Mouse (Mus musculus) Patski (cell line): Measurements from ENCODE around the gene Dnajb8. TPM values are rescaled to one million over a fixed set of nuclear protein-coding genes. Genes with fewer than 3 reads are reported as not detected.

Experiments
- ATAC-seq: fragments of 100-300 bp; one replicate; pipeline ENCODE4 v1.8.0; 2021
- CTCF ChIA-PET: fragments of 350-600 bp; sonication (Branson Sonifier 250); formaldehyde crosslinking; loops from one replicate; lab custom pipeline; 2022; ENCODE audit warnings: inconsistent platforms; lab: Charles Lee
- POLR2A ChIA-PET: fragments of 350-600 bp; sonication (Branson Sonifier 250); formaldehyde crosslinking; loops from one replicate; lab custom pipeline; 2022; ENCODE audit warnings: antibody characterized with exemption, inconsistent platforms; lab: Charles Lee
- DNase-seq: peaks from one replicate; pipeline ENCODE4 v3.0.0-alpha.2; 2011; ENCODE audit warnings: low read depth, low spot score
- H3K27me3 ChIP-seq: fragments of 371-371 bp; one replicate; pipeline ENCODE4 v1.5.1; 2021
- CTCF ChIP-seq: fragments of 100-300 bp; IDR thresholded peaks from one replicate; pipeline ENCODE4 v1.5.1; 2021
- in situ Hi-C: fragments of 300-500 bp; cut with MboI; formaldehyde crosslinking; loops from 3 replicates; pipeline ENCODE4 v1.11.1; 2018; ENCODE audit warnings: low pct_unique_long_range_greater_than_20kb, mixed read lengths
- polyA plus RNA-seq: library from polyadenylated mRNA; unstranded; gene quantifications from one replicate; pipeline ENCODE4 v1.2.3, GENCODE M21; 2021

Gene Dnajb8
- polyA plus RNA-seq, result not detected

DNA sequence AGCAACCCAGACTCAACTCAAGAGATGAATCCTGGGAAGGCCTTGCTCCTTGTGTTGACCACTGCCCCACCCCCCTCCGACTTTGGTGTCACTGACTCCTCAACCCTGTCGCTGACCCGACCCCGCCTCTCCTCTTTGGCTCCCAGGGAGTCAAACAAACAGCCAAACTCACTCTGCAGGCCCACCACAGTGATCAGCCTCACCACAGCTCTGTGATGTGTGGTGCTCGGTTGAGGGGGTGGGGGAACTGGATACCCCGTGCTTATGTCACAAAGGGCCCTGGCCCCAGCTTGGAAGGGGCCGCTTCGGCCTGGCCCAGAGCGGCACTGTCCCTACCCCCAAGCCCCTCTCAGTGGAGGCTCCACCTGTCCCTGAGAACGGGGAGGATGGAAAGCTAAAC, at the start of gene Dnajb8:
TSS of gene Dnajb8 (plus strand) at position 301 of the 400 bp plus-strand sequence.
- ChIA-PET POLR2A (no interaction called here), CTCF (no interaction called here)
- DNase-seq (no peak), ATAC-seq (no peak)
- TF ChIP-seq CTCF, result no peak
- in situ Hi-C loops, result no loop called here
- no peaks in the 10 kb centered on the region for H3K27me3 ChIP-seq

- H3K27me3 ChIP-seq, result no peaks in the 10 kb centered on the region
- no peak for TF ChIP-seq CTCF
- ChIA-PET POLR2A (no interaction called here), CTCF (no interaction called here)
- in situ Hi-C loops, result no loop called here
- no peak for DNase-seq
- no peak for ATAC-seq
Measured at GRCm38 (mm10) chr6:88174191-88174590, 47.9 kb upstream of the Dnajb8 start.

DNA sequence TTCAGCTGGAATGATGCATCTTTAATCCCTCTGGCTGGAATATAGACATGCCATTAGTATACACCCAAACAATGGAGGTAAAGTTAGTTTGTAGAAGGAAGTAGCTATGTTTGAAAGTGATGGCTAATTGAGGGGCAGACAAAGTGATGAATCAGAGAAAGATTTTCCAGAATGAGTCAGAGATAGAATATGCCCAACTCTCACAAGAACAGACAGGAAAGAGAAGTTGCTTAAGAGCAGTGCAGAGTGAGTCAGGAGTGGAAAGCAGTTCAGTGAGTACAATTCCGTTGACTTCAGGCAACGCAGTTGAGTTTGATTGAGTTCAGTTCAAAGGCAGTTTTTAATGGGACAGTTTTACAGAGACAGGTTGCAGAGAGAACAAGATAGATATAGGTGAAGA, 47.4 kb upstream of the Dnajb8 start:
- in situ Hi-C loops, result loop anchor here (25.0 kb wide), 1 partner anchor 688 kb away; no protein-coding TSS in a partner anchor
- no peak for TF ChIP-seq CTCF
- ATAC-seq (no peak), DNase-seq (no peak)
- CTCF ChIA-PET, result no interaction called here
- POLR2A ChIA-PET, result no interaction called here
- H3K27me3 ChIP-seq, result no peaks in the 10 kb centered on the region

DNA sequence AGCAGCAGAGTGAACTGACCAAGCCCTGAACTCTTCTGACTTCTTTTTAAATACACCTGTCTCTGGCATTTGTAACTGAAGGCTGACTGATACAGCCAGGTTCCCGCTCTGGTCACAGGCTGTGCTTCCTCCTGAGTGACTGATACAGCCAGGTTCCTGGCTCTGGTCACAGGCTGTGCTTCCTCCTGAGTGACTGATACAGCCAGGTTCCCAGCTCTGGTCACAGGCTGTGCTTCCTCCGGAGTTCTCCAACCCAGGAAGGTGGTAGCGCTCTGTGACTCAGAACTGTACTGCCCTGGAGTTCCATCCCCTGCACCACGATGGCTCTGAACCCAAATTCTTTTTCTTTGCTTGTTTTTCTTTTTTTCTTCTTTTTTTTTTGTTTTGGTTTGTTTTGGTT, 37.4 kb upstream of the Dnajb8 start:
- CTCF ChIA-PET, result no interaction called here
- no peak for DNase-seq
- ATAC-seq, result no peak
- in situ Hi-C loops, result loop anchor here (5.0 to 25.0 kb wide), 2 partner anchors 62 to 678 kb away; no protein-coding TSS in a partner anchor
- TF ChIP-seq CTCF, result no peak
- H3K27me3 ChIP-seq, result no peaks in the 10 kb centered on the region
- POLR2A ChIA-PET, result no interaction called here

- ATAC-seq, result no peak
- no peaks in the 10 kb centered on the region for H3K27me3 ChIP-seq
- no peak for DNase-seq
- ChIA-PET CTCF (interaction anchor here (1.1 to 1.8 kb wide), 2 partner anchors 28 to 54 kb away, joined by 3 to 4 read pairs; no protein-coding TSS in a partner anchor), POLR2A (no interaction called here)
- no peak for TF ChIP-seq CTCF
- in situ Hi-C loops, result loop anchor here (5.0 to 25.0 kb wide), 2 partner anchors 66 to 674 kb away; no protein-coding TSS in a partner anchor
Measured at GRCm38 (mm10) chr6:88188148-88188547, 33.9 kb upstream of the Dnajb8 start.

DNA sequence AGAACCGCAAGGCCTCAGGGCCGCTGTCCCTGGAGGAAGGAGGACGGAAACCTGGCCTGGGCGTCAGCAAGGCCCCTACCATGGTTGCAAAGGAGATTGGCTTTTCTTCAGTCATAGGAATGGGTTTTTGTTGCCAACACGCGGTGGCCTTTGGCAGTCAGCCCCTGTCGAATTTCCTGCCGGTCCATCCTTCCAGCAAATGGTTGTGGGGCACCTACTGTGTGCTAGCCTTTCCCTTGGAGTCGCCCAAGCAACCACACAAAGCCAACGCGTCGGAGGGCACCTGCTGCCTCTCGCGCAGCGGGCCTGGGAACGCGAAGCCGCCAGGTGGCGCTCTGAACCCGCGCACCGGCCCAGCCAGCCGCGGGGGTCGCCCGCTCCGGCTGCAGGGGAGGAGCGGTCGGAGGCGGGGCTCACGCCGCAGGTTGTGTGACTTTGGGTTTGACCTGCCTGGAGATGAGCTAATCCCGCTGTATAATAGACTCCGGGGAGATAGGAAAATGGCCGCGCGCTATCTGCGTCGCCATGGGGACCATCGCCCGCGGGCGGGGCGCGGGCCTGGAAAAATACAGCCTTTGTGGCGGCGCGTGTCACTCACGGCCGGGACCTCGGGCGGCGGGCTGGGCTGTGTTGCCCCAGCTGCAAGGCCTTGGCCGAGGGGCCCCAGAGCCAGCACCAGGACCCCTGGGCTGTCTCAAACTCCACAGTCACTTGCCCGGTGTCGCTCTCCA, 32.6 kb upstream of the Dnajb8 start:
- CTCF ChIA-PET, result interaction anchor here (0.9 to 1.4 kb wide), 2 partner anchors 132 to 298 kb away, joined by 3 read pairs; no protein-coding TSS in a partner anchor
- POLR2A ChIA-PET, result interaction anchor here (0.5 to 1.1 kb wide), 2 partner anchors 11 to 1259 kb away, joined by 3 read pairs; no protein-coding TSS in a partner anchor
- in situ Hi-C loops, result loop anchor here (5.0 to 25.0 kb wide), 3 partner anchors 67 to 673 kb away; no protein-coding TSS in a partner anchor
- no peak for TF ChIP-seq CTCF
- no peaks in the 10 kb centered on the region for H3K27me3 ChIP-seq
- DNase-seq (no peak), ATAC-seq (no peak)

DNA sequence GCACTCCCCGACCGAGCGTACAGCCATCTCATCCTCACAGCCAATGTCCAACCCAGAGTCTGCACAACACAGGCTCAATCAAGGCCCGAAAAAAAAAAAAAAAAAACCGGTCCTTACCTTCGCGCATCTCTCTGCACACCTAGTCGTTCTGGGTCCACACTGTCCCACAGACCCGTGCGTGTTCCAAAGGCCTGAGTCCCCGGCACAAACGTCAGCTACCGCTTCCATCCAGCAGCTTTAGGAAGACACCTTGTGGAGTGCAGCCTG, 32.1 kb upstream of the Dnajb8 start:
- in situ Hi-C loops, result loop anchor here (5.0 to 25.0 kb wide), 2 partner anchors 242 to 672 kb away; no protein-coding TSS in a partner anchor
- H3K27me3 ChIP-seq, result no peaks in the 10 kb centered on the region
- DNase-seq, result no peak
- ChIA-PET CTCF (interaction anchor here (0.9 to 1.4 kb wide), 2 partner anchors 132 to 297 kb away, joined by 3 read pairs; no protein-coding TSS in a partner anchor), POLR2A (interaction anchor here (1.1 kb wide), 1 partner anchor 10 kb away, joined by 3 read pairs; no protein-coding TSS in a partner anchor)
- TF ChIP-seq CTCF, result no peak
- no peak for ATAC-seq

DNA sequence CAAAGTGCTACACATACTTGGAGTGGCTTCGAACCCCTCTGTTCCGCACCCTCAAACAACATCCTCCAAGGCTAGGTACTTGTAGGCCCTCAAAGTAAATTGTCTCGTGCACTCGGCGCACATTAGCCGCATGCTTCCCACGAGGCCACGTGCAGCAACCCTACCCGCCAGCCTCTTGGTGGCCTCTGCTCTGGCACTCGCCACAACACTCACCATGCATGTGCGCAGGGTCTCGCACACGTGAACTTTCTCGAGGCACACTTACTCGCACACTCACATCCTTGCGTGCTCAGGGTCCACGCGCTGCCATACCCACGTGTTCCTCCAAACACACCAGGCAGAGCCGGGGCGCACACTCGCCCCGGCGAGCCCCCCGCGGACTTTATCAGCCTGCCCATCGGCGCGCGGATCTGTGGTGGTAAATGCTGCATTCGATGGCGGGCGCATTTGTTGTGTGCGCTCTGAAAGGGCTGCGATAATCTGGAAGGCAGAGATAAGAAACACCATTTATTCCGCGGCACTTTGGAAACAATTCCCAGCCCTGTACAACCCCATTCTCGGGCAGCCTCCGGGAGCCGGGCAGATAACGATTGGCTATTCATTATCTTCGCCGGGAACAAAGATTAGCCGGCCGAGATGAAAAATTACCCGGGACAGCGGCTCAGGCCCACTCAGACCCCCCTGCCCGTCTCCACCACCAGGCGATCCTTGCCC, 31.6 kb upstream of the Dnajb8 start:
- TF ChIP-seq CTCF, result no peak
- CTCF ChIA-PET, result interaction anchor here (0.9 to 1.4 kb wide), 2 partner anchors 131 to 297 kb away, joined by 3 read pairs; no protein-coding TSS in a partner anchor
- ATAC-seq (no peak), DNase-seq (no peak)
- no peaks in the 10 kb centered on the region for H3K27me3 ChIP-seq
- in situ Hi-C loops, result loop anchor here (5.0 to 25.0 kb wide), 2 partner anchors 242 to 672 kb away; no protein-coding TSS in a partner anchor
- POLR2A ChIA-PET, result interaction anchor here (1.1 kb wide), 1 partner anchor 10 kb away, joined by 3 read pairs; no protein-coding TSS in a partner anchor

DNA sequence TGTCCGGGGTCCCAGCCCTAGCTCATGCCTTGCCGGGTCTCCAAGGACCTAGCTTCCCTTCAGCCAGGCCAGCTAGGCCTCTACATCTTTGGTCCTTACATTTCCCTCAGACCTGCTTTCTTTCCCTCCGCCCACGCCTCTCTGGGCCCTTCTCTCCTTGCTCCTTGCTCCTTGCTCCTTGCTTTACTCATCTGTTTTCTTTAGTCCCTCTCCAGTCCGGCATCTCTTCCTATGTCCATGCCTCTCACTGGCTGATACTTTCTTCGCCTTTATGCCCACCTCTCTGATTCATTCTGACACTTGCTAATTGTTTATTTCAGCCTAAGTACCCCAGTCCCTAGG, 31.1 kb upstream of the Dnajb8 start:
- in situ Hi-C loops, result loop anchor here (5.0 to 25.0 kb wide), 2 partner anchors 241 to 671 kb away; no protein-coding TSS in a partner anchor
- POLR2A ChIA-PET, result no interaction called here
- CTCF ChIA-PET, result interaction anchor here (1.4 kb wide), 1 partner anchor 131 kb away, joined by 3 read pairs; no protein-coding TSS in a partner anchor
- no peak for ATAC-seq
- no peaks in the 10 kb centered on the region for H3K27me3 ChIP-seq
- DNase-seq, result no peak
- TF ChIP-seq CTCF, result no peak

- no peak for ATAC-seq
- no peaks in the 10 kb centered on the region for H3K27me3 ChIP-seq
- no peak for DNase-seq
- no peak for TF ChIP-seq CTCF
- ChIA-PET POLR2A (no interaction called here), CTCF (no interaction called here)
- in situ Hi-C loops, result loop anchor here (5.0 to 25.0 kb wide), 2 partner anchors 241 to 671 kb away; no protein-coding TSS in a partner anchor
Measured at GRCm38 (mm10) chr6:88191411-88192070, 30.5 kb upstream of the Dnajb8 start.
